Mouse (Mus musculus) urinary bladder, adult 18-20 months (tissue): ENCODE results near the gene Guk1.

ENCODE experiments used
- DNase-seq, 2 experiments: peaks; one replicate each; pipeline ENCODE4 v3.0.0; 2022; ENCODE audit warnings: low spot score in 2 of 2, mixed read lengths in 2 of 2

Gene Guk1

GRCm38 (mm10) chr11:59163255-59164236 is 28.5 kb downstream of the Guk1 start, which contains the start of gene Iba57:
Iba57 (minus strand) TSS chr11:59163739.
- DNase-seq = peak; percentile 95 to 98

GRCm38 (mm10) chr11:59162443-59163254 is 29.4 kb downstream of the Guk1 start:
- DNase-seq = no peak

- no peak for DNase-seq
Observed at GRCm38 (mm10) chr11:59161398-59161797, 30.6 kb downstream of the Guk1 start.

- DNase-seq = no peak
Observed at GRCm38 (mm10) chr11:59159558-59159957, 32.5 kb downstream of the Guk1 start.

GRCm38 (mm10) chr11:59159099-59159498 is 32.9 kb downstream of the Guk1 start:
- no peak for DNase-seq

GRCm38 (mm10) chr11:59155900-59156299 is 36.1 kb downstream of the Guk1 start:
- DNase-seq = no peak

GRCm38 (mm10) chr11:59154220-59154619 is 37.8 kb downstream of the Guk1 start:
- DNase-seq = no peak

- no peak for DNase-seq
Observed at GRCm38 (mm10) chr11:59151729-59152128, 40.3 kb downstream of the Guk1 start.

GRCm38 (mm10) chr11:59149302-59149701 is 42.7 kb downstream of the Guk1 start:
- DNase-seq = no peak

GRCm38 (mm10) chr11:59142962-59143361 is 49.0 kb downstream of the Guk1 start:
- DNase-seq = no peak

- DNase-seq = peak in 1 of 2 experiments; percentile 26
Observed at GRCm38 (mm10) chr11:59141772-59142370, 50.1 kb downstream of the Guk1 start.

- no peak for DNase-seq
Observed at GRCm38 (mm10) chr11:59138537-59139486, 53.2 kb downstream of the Guk1 start.

GRCm38 (mm10) chr11:59136994-59137706 is 54.9 kb downstream of the Guk1 start:
- no peak for DNase-seq

GRCm38 (mm10) chr11:59135904-59136452 is 56.0 kb downstream of the Guk1 start, which contains the start of gene Obscn:
Obscn (minus strand) TSS chr11:59136402.
- DNase-seq = no peak

GRCm38 (mm10) chr11:59135051-59135820 is 56.8 kb downstream of the Guk1 start:
- DNase-seq = no peak

GRCm38 (mm10) chr11:59134373-59134997 is 57.5 kb downstream of the Guk1 start:
- DNase-seq = peak; percentile 39 to 57
